Mouse (Mus musculus): ENCODE measurements around the gene Anp32b. TPM values are rescaled to one million over a fixed set of nuclear protein-coding genes. Genes with fewer than 3 reads are reported as not detected.

The Anp32b gene
- total and polyA plus RNA-seq, 3 experiments, result 41.1 to 547 TPM; not detected in 1

GRCm38 (mm10) chr4:46411489-46411888, 39.2 kb upstream of the Anp32b start (continued):
- TF ChIP-seq POLR2A (IDR thresholded peaks at IDR 0.05; ENCODE audit: control insufficient read depth in 1 of 2, insufficient read depth in 1 of 2, low read depth in 1 of 2, low read length in 2 of 2, poor library complexity in 1 of 2) (peak in 1 of 2 experiments; percentile 73; a peak in 2 of 4 replicates), NRF1 (IDR thresholded peaks at IDR 0.05; ENCODE audit: insufficient read depth, low read depth, low read length, poor library complexity, severe bottlenecking) (peak; percentile 22; the same call in 1 of the 2 replicates), RCOR1 (IDR thresholded peaks at IDR 0.05; ENCODE audit: low read depth, low read length) (0 out of 2 replicates have a peak, but pooled peaks have one; percentile 23), USF2 (IDR thresholded peaks at IDR 0.05; ENCODE audit: borderline replicate concordance in 1 of 2, insufficient read depth in 1 of 2, low read depth in 1 of 2, low read length in 2 of 2) (no peak)

GRCm38 (mm10) chr4:46412113-46412512, 38.6 kb upstream of the Anp32b start:
- H3K4me3 ChIP-seq (ENCODE audit: control insufficient read depth in 1 of 2, insufficient read depth in 1 of 2, low read depth in 2 of 2, low read length in 2 of 2), result peak overlapping the region; percentile 30 to 50
- peak overlapping the region; percentile 8; the same call in 1 of the 2 replicates for H3K9ac ChIP-seq (ENCODE audit: control insufficient read depth, low read depth, low read length, poor library complexity, severe bottlenecking)

GRCm38 (mm10) chr4:46413406-46413805, 37.3 kb upstream of the Anp32b start, which contains the start of gene Hemgn:
Gene Hemgn, minus strand, starts transcription at chr4:46413506.
- Histone ChIP-seq H3K9me3 (replicated peaks; ENCODE audit: insufficient read depth, low read length) (no peaks in the 10 kb centered on the region), H3K27ac (ENCODE audit: control insufficient read depth, low read depth, low read length) (no peak within 1 kb of the TSS), H3K9ac (ENCODE audit: control insufficient read depth, low read depth, low read length, poor library complexity, severe bottlenecking) (no peak within 1 kb of the TSS), H3K4me1 (ENCODE audit: control insufficient read depth in 1 of 2, insufficient read depth in 2 of 2, low read length in 2 of 2) (peaks cover 18 to 33% of the 10 kb centered on the region in 2 experiments), H3K4me3 (ENCODE audit: control insufficient read depth in 1 of 2, insufficient read depth in 1 of 2, low read depth in 2 of 2, low read length in 2 of 2) (no peak within 1 kb of the TSS), H3K79me2 (ENCODE audit: control insufficient read depth, insufficient read depth, low read length, poor library complexity) (no peaks in the 10 kb centered on the region; the same call in 1 of the 2 replicates), H3K36me3 (ENCODE audit: control insufficient read depth in 1 of 2, insufficient read depth in 2 of 2, low read length in 2 of 2) (peaks cover 0 to 23% of the 10 kb centered on the region in 2 experiments; a peak in 2 of 4 replicates), H3K27me3 (ENCODE audit: control insufficient read depth in 1 of 2, insufficient read depth in 2 of 2, low read length in 2 of 2) (no peaks in the 10 kb centered on the region)
- TF ChIP-seq SMC3 (IDR thresholded peaks at IDR 0.05; ENCODE audit: low read depth, low read length) (no peak), BHLHE40 (IDR thresholded peaks at IDR 0.05; ENCODE audit: borderline replicate concordance, low read depth, low read length) (no peak), POLR2AphosphoS2 (IDR thresholded peaks at IDR 0.05; ENCODE audit: low read length) (no peak), TAL1 (IDR thresholded peaks at IDR 0.05; ENCODE audit: low read length) (no peak), MAZ (IDR thresholded peaks at IDR 0.05; ENCODE audit: low read depth, low read length) (no peak), CHD2 (IDR thresholded peaks at IDR 0.05; ENCODE audit: low read length) (no peak), RAD21 (IDR thresholded peaks at IDR 0.05; ENCODE audit: low read depth, low read length) (no peak), GABPA (IDR thresholded peaks at IDR 0.05; ENCODE audit: low read depth, low read length) (no peak)
- DNase-seq (ENCODE audit: low read depth, low spot score), result no peak

More at GRCm38 (mm10) chr4:46412113-46412512, 38.6 kb upstream of the Anp32b start:
- H3K27me3 ChIP-seq (ENCODE audit: control insufficient read depth in 1 of 2, insufficient read depth in 2 of 2, low read length in 2 of 2), result no peaks in the 10 kb centered on the region
- H3K79me2 ChIP-seq (ENCODE audit: control insufficient read depth, insufficient read depth, low read length, poor library complexity), result no peaks in the 10 kb centered on the region; the same call in 1 of the 2 replicates
- H3K4me1 ChIP-seq (ENCODE audit: control insufficient read depth in 1 of 2, insufficient read depth in 2 of 2, low read length in 2 of 2), result peaks cover 18 to 37% of the 10 kb centered on the region in 2 experiments
- TF ChIP-seq GATA1 (IDR thresholded peaks at IDR 0.05; ENCODE audit: low read depth, low read length), result no peak; the same call in 1 of the 2 replicates
- TF ChIP-seq CTCF (IDR thresholded peaks at IDR 0.05 in 2 of 3, conservative IDR thresholded peaks at IDR 0.05 in 1 of 3; ENCODE audit: control insufficient read depth in 1 of 3, insufficient read depth in 1 of 3, low read depth in 2 of 3, low read length in 3 of 3, poor library complexity in 1 of 3, severe bottlenecking in 1 of 3), result peak in 1 of 3 experiments; percentile 34; a peak in 2 of 6 replicates
- TF ChIP-seq ZNF384 (IDR thresholded peaks at IDR 0.05; ENCODE audit: low read depth, low read length), result peak; percentile 90
- DNase-seq (ENCODE audit: low read depth, low spot score), result peak; percentile 25
- H3K27ac ChIP-seq (ENCODE audit: control insufficient read depth, low read depth, low read length), result peak overlapping the region; percentile 91
- no peaks in the 10 kb centered on the region for H3K9me3 ChIP-seq (replicated peaks; ENCODE audit: insufficient read depth, low read length)
- peaks cover 0 to 25% of the 10 kb centered on the region in 2 experiments; a peak in 2 of 4 replicates for H3K36me3 ChIP-seq (ENCODE audit: control insufficient read depth in 1 of 2, insufficient read depth in 2 of 2, low read length in 2 of 2)
